Mouse (Mus musculus) left cerebral cortex, postnatal 10 days (tissue): ENCODE data around the gene Ryr3. TPM values are rescaled to one million over a fixed set of nuclear protein-coding genes. Genes with fewer than 3 reads are reported as not detected.
A peak's percentile ranks its signal among the peaks of the same experiment; 100 is the strongest.

Source experiments
- DNase-seq, 2 experiments: peaks; one replicate each; pipeline ENCODE4 v3.0.0; 2021 to 2022; ENCODE audit warnings: low spot score in 2 of 2, mixed read lengths in 1 of 2; ENCODE audit errors: extremely low spot score in 1 of 2
- intact Hi-C: fragments of 180-260 bp; cut with DNase I; formaldehyde crosslinking; loops from one replicate; pipeline ENCODE4 v1.15.1; 2025
- total RNA-seq, 2 experiments: library from RNA; stranded (reverse); gene quantifications; 2 replicates each; pipeline ENCODE4 v1.2.3; 2021

Gene Ryr3
- total RNA-seq, result 10 to 100 TPM; 34.2 to 39.4 TPM

DNA sequence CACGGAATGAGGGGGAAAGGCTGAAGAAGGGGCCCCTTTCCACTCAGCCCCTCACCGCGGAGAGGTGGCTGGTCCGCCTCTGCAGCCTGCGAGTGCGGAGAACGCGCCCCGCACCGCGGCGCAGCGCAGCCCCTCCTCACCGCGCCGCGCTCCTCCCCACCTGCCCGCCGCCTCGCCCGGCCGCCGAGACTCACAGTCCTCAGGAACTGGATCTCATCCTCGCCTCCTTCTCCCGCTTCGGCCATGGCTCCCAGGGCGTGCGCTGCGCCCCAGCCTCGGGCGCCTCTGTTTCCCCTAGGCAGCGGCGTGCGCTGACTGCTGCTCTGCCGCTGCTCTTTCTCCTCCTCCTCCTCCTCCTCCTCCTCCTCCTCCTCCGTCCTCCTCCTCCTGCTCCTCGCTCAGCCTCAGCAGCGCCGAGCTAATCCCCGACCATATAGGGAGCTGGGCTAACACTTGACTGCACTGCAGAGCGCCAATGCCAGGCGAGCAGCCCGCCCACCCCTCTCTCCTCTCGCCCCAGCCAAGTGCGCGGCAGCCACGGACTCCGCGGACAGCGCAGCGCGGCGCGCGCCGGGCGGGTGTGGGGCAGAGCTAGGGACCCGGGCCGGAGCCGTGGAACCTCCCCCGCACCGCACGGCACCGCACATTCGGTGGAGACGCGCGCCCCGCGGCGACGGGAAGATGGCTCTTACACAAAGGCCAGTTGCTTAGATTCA is at the start of gene Ryr3:
TSS of gene Ryr3 (minus strand) at position 351 of the 716 bp plus-strand sequence.
- intact Hi-C loops, result no loop called here

DNA sequence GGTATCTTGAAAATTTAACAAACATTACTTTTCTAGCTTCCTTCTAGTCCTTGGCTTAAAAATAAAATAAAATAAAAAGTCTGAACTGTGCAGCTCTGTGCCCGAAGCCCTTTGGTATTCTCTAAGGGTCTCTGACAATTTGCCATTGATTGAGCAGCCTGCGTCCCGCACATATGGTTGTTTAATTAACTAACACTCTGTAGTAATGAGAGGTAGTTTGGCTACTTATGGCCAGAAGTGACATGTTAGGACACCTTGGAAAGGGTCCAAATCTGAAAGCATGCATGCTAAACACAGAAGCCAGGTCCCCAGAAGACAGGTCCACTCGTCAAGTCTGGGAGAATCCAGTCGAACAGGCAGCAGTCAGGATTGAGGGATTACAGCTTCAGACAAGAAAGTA is 22.0 kb upstream of the Ryr3 start:
- no peak for DNase-seq
- intact Hi-C loops, result no loop called here

More for the DNA sequence above, at the start of gene Ryr3:
- peak; percentile 60 to 79 for DNase-seq

DNA sequence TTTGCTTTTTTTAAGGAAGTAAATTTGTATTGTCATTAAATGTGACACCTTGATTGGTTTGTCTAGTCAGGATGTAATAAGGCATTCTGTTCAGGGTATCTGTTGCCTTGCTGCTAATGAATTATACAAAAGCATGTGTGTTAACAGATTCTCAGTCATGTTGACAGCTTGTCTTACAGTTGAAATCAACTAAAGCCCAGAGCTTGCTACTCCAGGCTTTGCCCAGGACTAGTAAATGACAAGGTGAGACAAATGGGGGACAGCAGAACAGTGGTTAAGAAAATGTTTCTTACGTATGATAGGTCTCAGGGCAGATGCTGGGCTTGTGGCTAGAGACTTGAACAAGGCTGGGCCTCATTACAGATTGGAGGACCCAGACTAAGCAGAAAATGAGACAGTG is 20.1 kb upstream of the Ryr3 start:
- no peak for DNase-seq
- intact Hi-C loops, result no loop called here

DNA sequence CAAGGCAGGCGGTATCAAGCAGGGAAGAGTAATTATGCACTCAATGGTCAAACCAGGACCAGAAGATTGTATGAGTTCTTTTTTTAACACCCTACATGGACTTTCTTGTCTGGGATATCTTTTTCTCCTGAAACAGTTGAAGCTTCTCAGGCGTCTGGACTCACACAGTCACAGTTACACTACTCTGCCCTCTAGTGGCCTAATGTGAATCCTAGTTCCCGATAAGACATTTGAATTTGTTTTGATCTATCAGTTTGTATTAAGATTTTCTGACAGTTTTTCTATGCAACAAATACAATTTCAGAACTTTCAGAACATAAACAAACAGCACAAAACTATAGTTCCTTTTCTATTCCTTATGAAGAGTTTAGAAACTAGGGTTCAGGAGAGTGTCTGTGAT is 17.7 kb upstream of the Ryr3 start:
- intact Hi-C loops, result no loop called here
- peak in 1 of 2 experiments; percentile 49 for DNase-seq

DNA sequence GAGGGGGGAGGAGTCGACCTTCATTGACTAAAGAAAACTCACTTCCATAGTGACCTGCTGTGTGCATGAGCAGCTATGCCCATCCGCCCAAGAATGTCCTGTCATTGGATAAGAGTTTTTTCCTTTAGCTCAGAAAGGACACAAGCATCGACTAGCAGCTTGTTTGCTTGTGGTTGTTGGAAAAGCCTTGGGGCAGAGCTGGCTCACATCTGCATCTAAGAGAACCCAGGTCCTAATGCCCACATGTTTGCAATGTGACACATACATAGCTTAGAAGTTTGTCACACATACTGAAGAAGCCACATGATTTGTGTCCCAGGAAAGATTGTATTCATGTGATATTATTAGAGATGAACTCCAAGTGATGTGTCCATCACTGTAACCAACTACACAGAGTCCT is 16.5 kb upstream of the Ryr3 start:
- DNase-seq, result no peak
- intact Hi-C loops, result loop anchor here (2.0 kb wide), 1 partner anchor 433 kb away; no protein-coding TSS in a partner anchor

DNA sequence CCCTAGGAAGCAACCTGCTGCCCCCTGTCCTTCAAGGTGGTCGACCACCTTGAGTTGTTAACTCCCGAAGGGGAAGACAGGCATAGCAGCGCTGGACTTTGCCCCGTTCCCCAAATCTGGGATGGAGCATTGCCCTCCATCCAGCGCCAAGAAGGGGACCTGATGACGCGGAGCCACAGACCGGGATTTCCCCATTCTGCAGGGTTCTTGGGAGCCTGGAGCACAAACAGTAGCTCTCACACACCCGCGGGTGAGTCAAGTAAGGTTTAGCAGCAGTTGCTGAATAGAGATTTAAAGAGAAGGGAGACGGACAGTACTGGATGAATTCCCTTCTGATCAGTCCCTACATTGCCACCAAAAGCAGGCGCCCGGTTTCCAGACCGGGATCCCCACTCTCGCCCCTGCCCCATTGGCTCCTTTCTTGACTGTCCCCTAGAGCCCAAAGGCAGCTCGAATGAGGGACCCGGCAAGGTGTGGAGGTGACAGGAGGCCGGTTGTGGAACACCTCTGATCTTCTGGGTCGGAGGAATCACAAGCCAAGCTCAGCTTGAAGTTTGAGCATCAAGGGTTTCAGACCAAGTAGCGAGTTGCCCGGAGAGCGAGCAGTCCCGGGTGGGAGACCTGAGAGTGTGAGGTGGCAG is 671 bp downstream of the Ryr3 start:
- intact Hi-C loops, result no loop called here
- no peak for DNase-seq

DNA sequence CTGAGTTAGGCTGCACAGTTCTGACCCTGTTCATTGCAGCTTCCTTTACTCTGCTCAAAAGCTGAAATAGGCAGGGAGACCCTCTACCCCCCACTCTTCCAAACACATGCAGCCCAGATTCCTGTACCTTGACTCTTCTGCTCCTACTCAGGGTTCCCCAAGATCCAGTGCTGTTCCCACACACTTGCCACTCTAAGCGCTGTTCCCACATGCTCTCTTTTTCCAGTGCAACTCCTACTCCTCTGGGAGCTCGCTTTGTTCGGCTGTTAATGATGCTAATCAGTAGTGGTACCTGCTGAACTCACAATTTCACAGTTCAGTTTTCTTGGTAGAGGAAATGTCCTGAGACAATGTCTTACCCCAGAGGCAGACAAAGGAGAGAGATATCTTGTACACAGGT is 6.9 kb downstream of the Ryr3 start:
- intact Hi-C loops, result no loop called here
- no peak for DNase-seq

DNA sequence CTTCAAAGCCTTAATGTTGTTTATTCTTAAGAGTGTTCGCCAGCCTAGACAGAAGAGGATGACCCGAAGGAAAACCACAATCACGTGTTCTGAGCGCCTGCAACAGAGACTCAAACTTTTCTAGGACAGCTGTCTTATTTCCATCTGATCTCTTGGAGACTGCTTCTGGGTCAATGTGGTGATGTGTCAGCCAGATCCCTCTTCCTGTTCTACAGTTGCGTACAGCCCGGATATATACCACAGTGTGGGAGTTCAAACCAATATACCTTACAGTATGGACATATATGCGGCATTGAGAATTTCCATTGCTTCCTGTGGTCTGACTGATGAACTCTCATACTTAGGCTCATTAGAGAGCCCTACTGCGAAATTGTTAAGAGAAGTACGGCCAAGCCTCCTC is 7.6 kb downstream of the Ryr3 start:
- DNase-seq, result no peak
- intact Hi-C loops, result no loop called here

DNA sequence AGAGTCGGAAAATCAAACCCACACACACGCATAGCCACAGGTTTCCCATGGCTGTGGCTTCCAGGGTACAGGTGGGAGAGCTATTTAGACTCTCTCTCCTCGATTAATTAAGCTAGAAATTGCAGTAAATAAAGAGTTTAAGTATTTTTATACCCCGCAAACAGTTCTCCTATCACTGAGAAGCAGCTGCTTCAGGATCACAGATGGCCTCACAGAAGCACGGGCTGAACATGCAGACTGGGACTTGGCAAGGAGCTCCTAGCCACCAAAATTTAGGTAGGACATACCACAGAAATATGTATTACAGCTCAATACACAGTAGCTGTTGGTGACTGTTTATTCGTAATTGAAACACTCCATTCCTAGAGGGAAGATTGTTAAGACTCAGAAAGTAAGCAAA is 14.0 kb downstream of the Ryr3 start:
- intact Hi-C loops, result no loop called here
- DNase-seq, result no peak

DNA sequence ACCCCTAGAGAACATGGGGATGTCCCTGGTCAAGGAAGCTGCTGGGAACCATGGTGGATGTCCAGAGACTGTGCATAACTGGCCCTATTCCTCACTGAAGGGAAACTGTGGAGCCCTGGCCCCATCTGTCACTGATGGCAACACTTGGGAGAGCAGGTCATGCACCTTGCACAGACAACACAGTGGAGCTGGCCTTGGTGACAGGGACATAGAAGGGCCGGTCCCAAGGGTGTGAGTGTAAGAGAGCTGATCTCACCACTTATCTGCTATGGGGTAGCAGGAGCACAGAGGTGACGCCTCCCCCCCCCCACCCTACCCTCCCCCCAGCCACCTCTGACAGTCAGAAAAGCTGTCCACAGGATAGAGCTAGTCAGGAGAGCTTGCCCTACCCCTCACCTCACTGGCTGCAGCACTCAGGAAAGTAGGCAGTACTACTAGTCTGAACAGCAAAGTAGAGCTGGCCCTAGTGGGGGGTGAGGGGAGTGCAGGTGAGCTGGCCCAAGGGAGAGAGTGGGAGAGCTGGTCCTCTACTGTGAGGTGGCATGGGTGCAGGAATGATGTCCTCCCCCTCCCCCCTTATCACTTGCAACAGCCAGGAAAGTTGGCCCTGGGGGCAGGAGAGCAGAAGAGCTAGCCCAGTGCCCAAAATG is 17.7 kb downstream of the Ryr3 start:
- no peak for DNase-seq
- intact Hi-C loops, result no loop called here

DNA sequence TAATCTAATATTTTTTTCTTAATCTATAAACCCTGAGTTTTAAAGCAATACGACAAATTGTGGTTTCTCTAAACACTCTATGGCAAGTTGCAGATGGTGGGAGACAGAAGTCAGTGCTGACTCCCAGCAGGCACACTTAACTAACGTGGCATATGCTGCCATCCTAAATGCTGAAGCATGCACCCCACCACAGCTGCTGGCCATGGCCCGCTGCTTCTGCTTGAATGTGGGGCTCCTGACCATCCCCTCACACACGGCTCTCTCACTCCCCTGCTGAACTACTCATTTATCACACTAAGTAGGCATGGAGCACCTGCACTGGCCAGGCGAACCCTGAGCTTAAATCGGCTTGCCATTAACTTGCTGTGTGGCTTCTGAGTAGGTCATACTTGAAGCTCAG is 29.7 kb downstream of the Ryr3 start:
- intact Hi-C loops, result no loop called here
- DNase-seq, result no peak

DNA sequence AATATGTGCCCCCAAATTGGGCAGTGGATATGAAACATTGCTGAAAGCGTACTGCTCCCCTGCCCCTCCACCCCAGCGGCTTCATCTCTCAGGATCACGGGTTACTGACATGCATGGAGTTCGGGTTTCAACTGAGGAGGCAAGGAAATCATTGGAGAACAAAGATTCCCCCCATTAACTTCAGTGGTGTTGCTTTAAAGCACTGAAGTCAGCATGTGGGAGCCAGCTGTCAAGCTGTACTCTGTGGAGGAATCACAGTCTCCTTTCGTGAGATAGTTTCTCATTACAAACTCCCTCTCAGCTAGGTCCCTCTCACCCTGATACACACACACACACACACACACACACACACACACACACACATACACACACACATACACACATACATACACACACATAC is 35.2 kb downstream of the Ryr3 start:
- intact Hi-C loops, result no loop called here
- no peak for DNase-seq

DNA sequence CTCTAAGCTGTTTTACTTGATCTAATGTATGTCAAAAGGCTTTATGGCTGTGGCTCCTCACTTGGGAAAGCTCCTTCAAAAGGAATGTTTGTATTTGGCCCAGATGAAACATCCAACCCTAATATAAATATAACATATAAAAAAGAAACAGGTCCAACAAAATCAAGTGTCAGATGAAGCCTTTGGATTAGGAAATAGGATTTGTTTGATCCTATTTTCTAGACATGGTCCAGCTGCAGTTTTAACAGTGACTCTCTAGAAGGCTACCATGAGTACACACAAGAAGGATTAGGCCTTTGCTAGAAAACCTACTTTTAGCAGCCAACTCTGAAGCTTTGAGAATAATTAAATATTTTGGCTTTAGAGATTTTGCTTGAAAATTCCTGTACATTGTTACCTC is 38.8 kb downstream of the Ryr3 start:
- intact Hi-C loops, result no loop called here

DNA sequence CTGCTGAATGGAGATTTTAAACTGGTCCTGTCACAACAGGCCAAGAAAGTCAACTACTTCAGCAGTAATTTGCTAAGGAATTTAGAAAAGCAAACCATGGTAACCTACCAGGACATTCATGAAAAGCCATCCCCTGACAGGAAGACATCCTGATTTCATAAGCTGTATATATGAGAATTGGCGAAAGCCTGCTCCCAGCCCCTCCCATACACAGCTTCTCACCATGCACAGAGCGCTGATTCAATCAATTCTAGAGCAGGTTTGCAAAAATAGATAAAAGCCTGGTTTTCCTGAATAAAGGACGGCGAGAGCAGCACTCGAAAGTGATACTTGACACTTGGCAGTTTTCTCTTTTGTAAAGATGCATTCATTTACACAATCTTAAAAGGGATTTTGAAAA is 40.6 kb downstream of the Ryr3 start:
- intact Hi-C loops, result no loop called here
- DNase-seq, result no peak

More for the DNA sequence above, 38.8 kb downstream of the Ryr3 start:
- no peak for DNase-seq

DNA sequence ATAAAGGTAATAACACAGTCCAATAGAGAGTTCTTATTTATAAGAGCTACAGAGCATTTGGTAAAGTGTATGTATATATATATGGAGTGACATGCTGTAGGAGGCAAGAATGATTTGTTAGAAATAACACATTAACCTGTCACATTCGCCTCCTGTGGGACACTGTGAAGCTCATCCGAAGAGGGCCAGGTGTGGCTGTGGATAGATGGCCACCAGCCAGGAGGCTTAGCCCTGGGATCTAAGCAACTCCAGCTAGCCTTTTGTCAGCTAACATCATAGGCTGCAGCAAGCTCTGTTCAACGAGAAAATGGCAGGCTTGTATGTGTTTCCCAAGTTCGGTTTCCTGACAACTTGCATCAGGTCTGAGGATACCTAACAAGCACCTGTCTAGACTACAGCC is 48.8 kb downstream of the Ryr3 start:
- DNase-seq, result no peak
- intact Hi-C loops, result no loop called here

DNA sequence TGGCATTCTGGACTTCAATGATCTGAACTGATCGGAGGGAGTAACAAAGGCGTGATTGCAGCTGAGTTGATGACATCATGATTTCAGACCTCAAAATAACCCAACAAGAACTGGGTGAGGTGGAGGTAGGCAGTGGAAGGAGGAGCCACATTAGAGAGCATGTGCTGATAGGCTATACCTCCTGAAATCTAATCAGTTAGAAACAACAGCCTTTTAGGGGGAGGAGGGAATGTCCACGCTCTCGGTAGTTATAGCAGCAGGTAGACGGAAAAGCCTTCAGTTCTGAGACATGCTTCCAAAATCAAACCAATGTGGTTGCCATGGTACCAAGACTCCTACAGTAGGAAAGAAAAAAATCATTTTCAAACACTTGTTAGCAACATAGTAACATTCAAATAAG is 55.4 kb downstream of the Ryr3 start:
- intact Hi-C loops, result no loop called here
- DNase-seq, result peak in 1 of 2 experiments; percentile 36

DNA sequence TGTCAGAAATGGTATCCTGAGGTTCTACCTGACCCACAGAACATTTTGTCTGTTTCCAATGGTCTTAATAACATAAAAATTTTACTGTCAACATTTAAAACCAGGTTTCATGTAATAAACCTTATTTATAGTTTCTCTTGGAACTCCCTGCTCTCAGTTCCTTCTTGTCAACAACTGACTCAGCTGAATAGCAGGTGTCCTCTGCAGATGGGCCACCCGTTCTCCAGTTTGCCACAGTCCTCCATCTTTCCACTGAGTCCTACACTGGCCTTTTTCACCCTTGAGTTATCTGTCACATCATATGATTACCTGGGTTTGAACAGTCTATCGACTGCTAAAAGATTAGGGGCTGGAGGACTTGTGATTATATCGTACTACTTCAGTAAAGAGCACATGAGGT is 79.1 kb downstream of the Ryr3 start:
- intact Hi-C loops, result no loop called here
- DNase-seq, result no peak

DNA sequence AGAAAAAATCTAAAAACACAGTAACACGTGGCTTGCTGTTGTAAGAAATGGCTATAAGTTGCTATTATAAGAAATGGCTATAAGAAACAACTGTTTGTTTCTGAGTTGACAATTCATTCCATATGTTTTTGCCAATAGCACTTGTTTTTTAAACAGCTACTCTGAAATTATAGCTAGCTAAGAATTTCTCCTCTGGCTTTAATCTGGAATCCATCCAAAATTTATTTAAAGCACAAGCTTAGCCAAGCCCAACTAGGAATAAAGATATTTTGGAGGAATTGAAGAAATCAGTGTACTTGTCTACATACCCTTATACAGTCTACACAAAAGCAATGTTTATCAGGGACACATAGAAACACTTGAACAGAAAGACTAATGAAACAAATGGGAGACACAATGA is 93.4 kb downstream of the Ryr3 start:
- intact Hi-C loops, result no loop called here
- no peak for DNase-seq

DNA sequence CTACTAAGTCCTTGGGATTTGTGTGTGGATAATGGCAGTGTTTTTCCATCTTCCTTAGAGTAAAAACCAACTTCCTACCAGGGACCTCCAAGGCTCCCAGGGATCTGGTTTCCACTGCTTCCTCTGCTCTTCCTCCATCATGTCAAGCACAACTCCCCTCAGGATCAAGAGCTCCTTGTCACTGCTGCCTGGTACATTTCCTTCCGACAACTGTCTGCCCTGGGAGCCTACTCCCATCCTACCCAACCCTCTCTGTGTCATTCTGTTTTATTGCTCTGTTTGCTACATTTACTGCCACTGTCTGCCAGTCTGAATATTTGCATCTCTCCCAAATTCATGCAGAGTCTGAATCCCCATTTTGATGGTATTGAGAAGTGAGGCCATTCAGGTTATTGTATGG is 97.8 kb downstream of the Ryr3 start:
- no peak for DNase-seq
- intact Hi-C loops, result no loop called here

DNA sequence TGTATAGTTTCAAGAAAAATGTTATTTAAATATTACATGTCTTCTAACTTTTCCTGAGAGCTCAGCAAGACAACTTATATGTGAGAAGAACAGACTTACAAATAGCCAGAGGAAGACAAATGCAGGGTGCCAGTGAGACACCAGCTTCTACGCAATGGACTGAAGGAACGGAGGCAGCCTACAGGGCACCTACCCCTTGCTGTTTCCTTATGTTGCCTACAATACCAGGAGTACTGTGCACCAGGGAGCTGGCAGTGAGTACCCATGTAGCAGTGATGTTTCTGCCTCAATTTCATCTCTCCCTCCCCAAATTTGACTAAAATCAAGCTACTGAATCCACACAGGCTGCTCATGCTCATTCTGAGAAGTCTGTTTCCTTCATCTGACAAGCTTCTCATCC is 100.1 kb downstream of the Ryr3 start:
- intact Hi-C loops, result no loop called here

More for the DNA sequence above, 100.1 kb downstream of the Ryr3 start:
- DNase-seq, result no peak
